Mouse (Mus musculus): ENCODE measurements around the gene Trim71. TPM values are rescaled to one million over a fixed set of nuclear protein-coding genes. Genes with fewer than 3 reads are reported as not detected.

The Trim71 gene
- polyA plus RNA-seq, 1 experiment from 2014 or later: 0.15 TPM

GRCm38 (mm10) chr9:114498218-114498617 is 66.0 kb downstream of the Trim71 start:
- Histone ChIP-seq H3K27ac (no peak overlapping the region), H3K4me1 (no peaks in the 10 kb centered on the region), H3K27me3 (replicated peaks) (0 out of 2 replicates have a peak, but pooled peaks cover 4% of the 10 kb centered on the region), H3K36me3 (replicated peaks) (no peaks in the 10 kb centered on the region), H3K4me3 (no peak overlapping the region), H3K9ac (no peak overlapping the region), H3K9me3 (no peaks in the 10 kb centered on the region), H3K4me2 (no peak overlapping the region; the same call in 1 of the 2 replicates)
- ATAC-seq (replicated peaks): no peak
- 9% methylated on average over 11 of the region's 11 CpGs for whole genome bisulfite sequencing

GRCm38 (mm10) chr9:114496469-114496868 is 67.7 kb downstream of the Trim71 start:
- Histone ChIP-seq H3K36me3 (replicated peaks) (no peaks in the 10 kb centered on the region), H3K9me3 (no peaks in the 10 kb centered on the region), H3K4me2 (no peak overlapping the region), H3K27ac (no peak overlapping the region), H3K4me3 (no peak overlapping the region), H3K4me1 (no peaks in the 10 kb centered on the region), H3K9ac (no peak overlapping the region), H3K27me3 (replicated peaks) (0 out of 2 replicates have a peak, but pooled peaks cover 4% of the 10 kb centered on the region)
- 88% methylated on average over 7 of the region's 7 CpGs for WGBS
- no peak for ATAC-seq (replicated peaks)

- no peaks in the 10 kb centered on the region for H3K36me3 ChIP-seq (replicated peaks)
- no peaks in the 10 kb centered on the region for H3K4me1 ChIP-seq
- 87% methylated on average over 23 of the region's 23 CpGs for WGBS
These were observed 76.5 kb downstream of the Trim71 start for GRCm38 (mm10) chr9:114487481-114488258.

GRCm38 (mm10) chr9:114486808-114487207 is 77.4 kb downstream of the Trim71 start:
- Histone ChIP-seq H3K9me3 (no peaks in the 10 kb centered on the region), H3K36me3 (replicated peaks) (no peaks in the 10 kb centered on the region), H3K9ac (no peak overlapping the region), H3K27ac (no peak overlapping the region), H3K4me1 (no peaks in the 10 kb centered on the region), H3K27me3 (replicated peaks) (no peaks in the 10 kb centered on the region), H3K4me2 (no peak overlapping the region), H3K4me3 (no peak overlapping the region)
- 91% methylated on average over 4 of the region's 4 CpGs for WGBS
- ATAC-seq (replicated peaks): no peak

More at GRCm38 (mm10) chr9:114487481-114488258, 76.5 kb downstream of the Trim71 start:
- no peaks in the 10 kb centered on the region for H3K27me3 ChIP-seq (replicated peaks)
- no peak overlapping the region for H3K4me2 ChIP-seq
- H3K9ac ChIP-seq: no peak overlapping the region
- H3K9me3 ChIP-seq: no peaks in the 10 kb centered on the region
- no peak overlapping the region for H3K27ac ChIP-seq
- no peak for ATAC-seq (replicated peaks)
- no peak overlapping the region for H3K4me3 ChIP-seq

- no peaks in the 10 kb centered on the region for H3K36me3 ChIP-seq (replicated peaks)
- no peaks in the 10 kb centered on the region for H3K4me1 ChIP-seq
- H3K9ac ChIP-seq: no peak overlapping the region
- no peak overlapping the region for H3K4me3 ChIP-seq
- no peak for ATAC-seq (replicated peaks)
- no peak overlapping the region for H3K27ac ChIP-seq
- no peaks in the 10 kb centered on the region for H3K9me3 ChIP-seq
- no peaks in the 10 kb centered on the region for H3K27me3 ChIP-seq (replicated peaks)
- no peak overlapping the region for H3K4me2 ChIP-seq
- WGBS: 86% methylated on average over 5 of the region's 5 CpGs
These were observed 79.4 kb downstream of the Trim71 start for GRCm38 (mm10) chr9:114484771-114485170.

GRCm38 (mm10) chr9:114480940-114481339 is 83.2 kb downstream of the Trim71 start:
- Histone ChIP-seq H3K4me3 (no peak overlapping the region), H3K4me2 (no peak overlapping the region), H3K36me3 (replicated peaks) (no peaks in the 10 kb centered on the region), H3K9ac (no peak overlapping the region), H3K9me3 (no peaks in the 10 kb centered on the region), H3K4me1 (no peaks in the 10 kb centered on the region), H3K27me3 (replicated peaks) (no peaks in the 10 kb centered on the region), H3K27ac (no peak overlapping the region)
- 89% methylated on average over 3 of the region's 3 CpGs for WGBS
- ATAC-seq (replicated peaks): no peak

- Histone ChIP-seq H3K27ac (no peak overlapping the region), H3K27me3 (replicated peaks) (no peaks in the 10 kb centered on the region), H3K4me3 (no peak overlapping the region), H3K4me1 (no peaks in the 10 kb centered on the region), H3K9me3 (no peaks in the 10 kb centered on the region), H3K4me2 (no peak overlapping the region), H3K36me3 (replicated peaks) (no peaks in the 10 kb centered on the region), H3K9ac (no peak overlapping the region)
- ATAC-seq (replicated peaks): no peak
- WGBS: 92% methylated on average over 9 of the region's 9 CpGs
These were observed 87.2 kb downstream of the Trim71 start for GRCm38 (mm10) chr9:114477019-114477418.

GRCm38 (mm10) chr9:114471892-114472291 is 92.3 kb downstream of the Trim71 start:
- Histone ChIP-seq H3K9me3 (no peaks in the 10 kb centered on the region), H3K36me3 (replicated peaks) (no peaks in the 10 kb centered on the region; the same call in 1 of the 2 replicates), H3K4me1 (no peaks in the 10 kb centered on the region), H3K27ac (no peak overlapping the region), H3K4me2 (no peak overlapping the region), H3K27me3 (replicated peaks) (no peaks in the 10 kb centered on the region), H3K4me3 (no peak overlapping the region), H3K9ac (no peak overlapping the region)
- 89% methylated on average over 7 of the region's 7 CpGs for WGBS
- no peak for ATAC-seq (replicated peaks)

- H3K27ac ChIP-seq: no peak overlapping the region
- peaks cover 9% of the 10 kb centered on the region; the same call in 1 of the 2 replicates for H3K36me3 ChIP-seq (replicated peaks)
- H3K4me1 ChIP-seq: no peaks in the 10 kb centered on the region
- 95% methylated on average over 4 of the region's 4 CpGs for WGBS
- no peak overlapping the region for H3K9ac ChIP-seq
- no peak overlapping the region for H3K4me3 ChIP-seq
- H3K9me3 ChIP-seq: no peaks in the 10 kb centered on the region
- ATAC-seq (replicated peaks): no peak
- H3K27me3 ChIP-seq (replicated peaks): no peaks in the 10 kb centered on the region
- no peak overlapping the region for H3K4me2 ChIP-seq
These were observed 95.5 kb downstream of the Trim71 start for GRCm38 (mm10) chr9:114468701-114469100.

- Histone ChIP-seq H3K4me1 (no peaks in the 10 kb centered on the region), H3K4me2 (no peak overlapping the region), H3K9ac (no peak overlapping the region), H3K4me3 (no peak overlapping the region), H3K36me3 (replicated peaks) (peaks cover 9% of the 10 kb centered on the region; the same call in 1 of the 2 replicates), H3K27me3 (replicated peaks) (no peaks in the 10 kb centered on the region), H3K27ac (no peak overlapping the region), H3K9me3 (no peaks in the 10 kb centered on the region)
- ATAC-seq (replicated peaks): no peak
- 94% methylated on average over 5 of the region's 5 CpGs for WGBS
These were observed 96.0 kb downstream of the Trim71 start for GRCm38 (mm10) chr9:114468217-114468616.

- H3K4me3 ChIP-seq: no peak overlapping the region
- no peak overlapping the region for H3K27ac ChIP-seq
- no peak for ATAC-seq (replicated peaks)
- no peak overlapping the region for H3K4me2 ChIP-seq
- H3K9ac ChIP-seq: no peak overlapping the region
- H3K4me1 ChIP-seq: no peaks in the 10 kb centered on the region
- 51% methylated on average over 7 of the region's 7 CpGs for WGBS
- H3K27me3 ChIP-seq (replicated peaks): no peaks in the 10 kb centered on the region
- H3K36me3 ChIP-seq (replicated peaks): peaks cover 9% of the 10 kb centered on the region; the same call in 1 of the 2 replicates
- no peaks in the 10 kb centered on the region for H3K9me3 ChIP-seq
These were observed 97.3 kb downstream of the Trim71 start for GRCm38 (mm10) chr9:114466871-114467270.

- Histone ChIP-seq H3K4me1 (no peaks in the 10 kb centered on the region), H3K4me3 (no peak overlapping the region)
These were observed 98.7 kb downstream of the Trim71 start for GRCm38 (mm10) chr9:114465442-114465841.

GRCm38 (mm10) chr9:114462569-114462968 is 101.6 kb downstream of the Trim71 start:
- Histone ChIP-seq H3K4me2 (no peak overlapping the region), H3K9me3 (no peaks in the 10 kb centered on the region), H3K36me3 (replicated peaks) (peaks cover 9% of the 10 kb centered on the region; the same call in 1 of the 2 replicates), H3K4me3 (no peak overlapping the region), H3K9ac (no peak overlapping the region), H3K4me1 (no peaks in the 10 kb centered on the region), H3K27me3 (replicated peaks) (no peaks in the 10 kb centered on the region), H3K27ac (no peak overlapping the region)
- 94% methylated on average over 7 of the region's 7 CpGs for WGBS
- no peak for ATAC-seq (replicated peaks)

More at GRCm38 (mm10) chr9:114465442-114465841, 98.7 kb downstream of the Trim71 start:
- H3K9ac ChIP-seq: no peak overlapping the region
- no peak overlapping the region for H3K4me2 ChIP-seq
- WGBS: 78% methylated on average over 6 of the region's 6 CpGs
- H3K27me3 ChIP-seq (replicated peaks): no peaks in the 10 kb centered on the region
- ATAC-seq (replicated peaks): no peak
- peaks cover 9% of the 10 kb centered on the region; the same call in 1 of the 2 replicates for H3K36me3 ChIP-seq (replicated peaks)
- H3K9me3 ChIP-seq: no peaks in the 10 kb centered on the region
- H3K27ac ChIP-seq: no peak overlapping the region
